Mouse (Mus musculus) gastrocnemius, postnatal 36 days (tissue): ENCODE measurements around the gene 4930590J08Rik. TPM values are rescaled to one million over a fixed set of nuclear protein-coding genes. Genes with fewer than 3 reads are reported as not detected.
"Not testable (repeated sequence)": the region's sequence is repeated elsewhere in the genome, so short reads cannot be mapped to it uniquely, and the experiment has no call there.

ENCODE experiments used
- DNase-seq, 2 experiments: peaks; one replicate each; pipeline ENCODE4 v3.0.0; 2022
- intact Hi-C: fragments of 180-260 bp; cut with DNase I; formaldehyde crosslinking; loops from one replicate; pipeline ENCODE4 v1.15.1; 2025
- long read RNA-seq, 2 experiments: library from polyadenylated mRNA; stranded (forward); transcript quantifications; one replicate each; pipeline ENCODE4 v2.0.0; 2021
- total RNA-seq, 2 experiments: library from RNA; stranded (reverse); gene quantifications; 2 replicates each; pipeline ENCODE4 v1.2.3; 2021

4930590J08Rik gene
- 1 to 10 TPM in 1 of 2 experiments, under 1 TPM in 1; 0.81 to 1.1 TPM for total RNA-seq
- long read RNA-seq, experiment 1, result 0 reads
- long read RNA-seq, experiment 2, result 0 reads

DNA sequence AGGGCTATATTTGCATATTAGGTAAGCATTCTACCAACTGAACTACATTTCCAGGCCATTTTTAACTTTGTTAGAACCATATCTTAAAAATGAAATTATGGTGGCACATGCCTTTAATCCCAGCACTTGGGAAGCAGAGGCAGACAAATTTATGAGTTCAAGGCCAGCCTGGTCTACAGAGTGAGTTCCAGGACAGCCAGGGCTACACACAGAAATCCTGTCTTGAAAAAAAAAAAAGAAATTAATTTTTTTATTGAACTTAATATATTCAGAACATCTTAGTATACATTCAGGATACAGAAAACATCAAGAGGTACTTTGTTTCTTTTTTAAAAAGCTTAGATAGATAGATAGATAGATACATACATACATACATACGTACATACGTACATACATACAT, at the start of gene 4930590J08Rik:
Gene 4930590J08Rik (plus strand): TSS at position 301 of the 400 bp plus-strand sequence.
- intact Hi-C loops, result loop anchor here (5.0 to 10.0 kb wide), 3 partner anchors 75 to 365 kb away; partner anchors contain the start of genes Fgd5 and Mrps25

DNA sequence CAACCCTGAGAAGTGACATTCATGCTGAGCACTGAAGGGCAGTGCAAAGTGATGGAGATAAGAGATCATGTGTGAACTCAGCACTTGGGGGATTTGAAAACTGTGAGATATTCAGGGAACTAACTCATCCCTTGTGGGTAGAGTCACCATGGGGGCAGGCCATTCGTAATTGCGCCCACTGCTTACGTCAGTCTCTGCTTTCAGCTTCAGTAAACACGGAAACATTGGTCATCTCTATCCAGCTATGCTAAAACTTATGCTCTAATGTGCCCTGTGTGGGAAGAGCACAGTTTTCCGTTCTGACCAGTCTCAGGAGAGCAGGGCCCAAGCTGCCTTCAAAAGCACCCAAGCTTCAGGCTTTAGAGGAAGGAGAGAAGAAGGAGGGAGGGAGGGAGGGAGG, 44.3 kb upstream of the 4930590J08Rik start:
- DNase-seq, result no peak
- intact Hi-C loops, result loop anchor here (10.0 kb wide), 1 partner anchor 334 kb away; no protein-coding TSS in a partner anchor

More for the DNA sequence above, at the start of gene 4930590J08Rik:
- DNase-seq, result not testable (repeated sequence)

DNA sequence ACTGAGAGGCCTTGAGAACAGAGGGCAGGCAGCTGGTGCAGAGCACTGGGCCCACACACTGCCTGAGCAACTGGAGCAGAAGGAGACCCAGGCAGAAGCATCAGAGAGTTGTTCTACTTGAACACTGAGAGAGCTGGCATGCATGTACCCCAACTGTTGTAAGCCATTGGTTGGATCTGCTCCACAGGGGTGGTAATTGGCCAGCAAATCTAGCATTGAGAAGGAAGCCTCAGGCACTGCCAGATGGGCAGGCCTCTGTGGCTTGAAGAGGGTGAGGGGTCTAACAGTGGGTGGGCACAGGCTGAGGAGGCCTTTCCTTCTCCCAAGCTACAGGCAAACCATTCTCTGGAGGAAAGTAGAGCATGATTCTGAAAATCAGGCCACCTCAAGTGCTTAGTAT, 39.8 kb upstream of the 4930590J08Rik start:
- intact Hi-C loops, result loop anchor here (5.0 kb wide), 1 partner anchor 46 kb away; no protein-coding TSS in a partner anchor
- no peak for DNase-seq

DNA sequence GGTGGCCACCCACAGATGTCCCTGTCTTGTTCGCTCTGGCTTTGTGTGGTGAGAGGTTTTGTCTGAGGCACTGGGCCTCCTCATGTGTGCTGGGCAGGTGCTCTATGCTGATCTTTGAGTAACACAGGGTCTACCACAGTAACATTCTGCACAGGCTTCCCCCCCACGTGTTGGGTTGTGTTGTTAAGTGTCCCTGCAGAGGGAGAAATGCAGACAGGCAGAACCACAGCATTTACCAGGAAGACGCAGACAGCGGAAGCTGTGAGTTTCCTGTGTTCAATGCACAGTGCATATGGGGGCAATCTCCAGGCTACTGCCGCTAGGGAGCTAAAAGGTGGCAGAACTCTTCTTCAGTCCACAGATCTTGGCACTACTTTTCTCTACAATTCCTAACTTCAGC, 38.0 kb upstream of the 4930590J08Rik start:
- no peak for DNase-seq
- intact Hi-C loops, result loop anchor here (5.0 kb wide), 1 partner anchor 47 kb away; no protein-coding TSS in a partner anchor

DNA sequence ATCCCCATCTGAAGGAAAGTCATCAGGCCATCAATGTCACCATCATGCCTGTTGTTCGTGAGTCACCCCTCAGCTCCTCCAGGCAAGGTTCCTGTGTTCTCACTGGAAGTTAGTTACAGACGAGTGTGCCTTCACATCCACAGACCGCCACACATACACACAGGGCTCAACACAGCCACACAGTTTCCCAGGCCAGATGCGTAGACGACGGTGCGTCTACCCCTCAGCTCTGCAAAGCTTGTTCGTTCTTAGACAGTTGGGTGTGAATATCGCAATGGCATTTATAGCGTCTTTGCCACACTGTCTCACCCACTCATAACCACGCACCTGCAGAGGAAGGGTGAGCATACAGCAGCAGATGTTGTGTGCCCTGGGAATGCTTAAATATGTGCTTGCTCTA, 37.0 kb upstream of the 4930590J08Rik start:
- intact Hi-C loops, result no loop called here
- no peak for DNase-seq

DNA sequence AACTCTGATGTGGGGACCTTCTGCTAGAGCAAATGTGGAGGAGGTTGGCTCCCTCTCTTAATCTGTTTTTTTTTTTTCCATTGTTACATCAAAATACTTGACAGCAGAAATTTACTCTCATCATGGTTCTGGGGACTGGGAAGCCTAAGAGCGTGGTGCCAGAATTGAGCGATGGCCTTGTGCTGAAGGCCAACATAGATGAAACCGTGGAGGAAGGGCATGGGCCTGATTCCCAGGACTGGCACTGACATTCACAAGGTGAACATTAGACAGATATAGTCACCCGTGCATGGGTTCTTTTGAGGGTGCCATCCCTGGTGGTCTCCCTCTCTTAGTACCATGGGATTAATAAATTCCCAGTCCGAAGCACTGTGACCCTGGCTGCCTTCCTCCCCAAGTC, 34.5 kb upstream of the 4930590J08Rik start:
- intact Hi-C loops, result no loop called here
- DNase-seq, result no peak

DNA sequence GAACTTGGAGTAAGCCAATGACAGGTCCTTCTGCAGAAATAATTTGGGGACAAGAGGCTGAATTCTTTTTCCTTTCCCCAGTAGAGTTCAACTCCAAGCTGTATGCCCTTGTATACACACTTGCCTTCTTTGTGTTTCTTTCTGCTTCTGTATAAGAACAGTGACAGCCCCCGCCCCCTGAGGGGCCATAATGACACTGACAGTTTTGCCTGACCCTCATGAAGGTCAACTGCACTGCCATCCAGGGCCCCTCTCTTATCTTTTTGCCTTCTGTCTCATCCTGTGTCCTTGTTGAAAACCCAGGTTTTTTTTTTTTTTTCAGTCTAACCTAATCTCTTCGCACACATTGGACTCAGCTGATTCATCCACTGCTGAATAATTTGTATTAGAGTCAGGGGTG, 29.8 kb upstream of the 4930590J08Rik start:
- DNase-seq, result no peak
- intact Hi-C loops, result no loop called here

DNA sequence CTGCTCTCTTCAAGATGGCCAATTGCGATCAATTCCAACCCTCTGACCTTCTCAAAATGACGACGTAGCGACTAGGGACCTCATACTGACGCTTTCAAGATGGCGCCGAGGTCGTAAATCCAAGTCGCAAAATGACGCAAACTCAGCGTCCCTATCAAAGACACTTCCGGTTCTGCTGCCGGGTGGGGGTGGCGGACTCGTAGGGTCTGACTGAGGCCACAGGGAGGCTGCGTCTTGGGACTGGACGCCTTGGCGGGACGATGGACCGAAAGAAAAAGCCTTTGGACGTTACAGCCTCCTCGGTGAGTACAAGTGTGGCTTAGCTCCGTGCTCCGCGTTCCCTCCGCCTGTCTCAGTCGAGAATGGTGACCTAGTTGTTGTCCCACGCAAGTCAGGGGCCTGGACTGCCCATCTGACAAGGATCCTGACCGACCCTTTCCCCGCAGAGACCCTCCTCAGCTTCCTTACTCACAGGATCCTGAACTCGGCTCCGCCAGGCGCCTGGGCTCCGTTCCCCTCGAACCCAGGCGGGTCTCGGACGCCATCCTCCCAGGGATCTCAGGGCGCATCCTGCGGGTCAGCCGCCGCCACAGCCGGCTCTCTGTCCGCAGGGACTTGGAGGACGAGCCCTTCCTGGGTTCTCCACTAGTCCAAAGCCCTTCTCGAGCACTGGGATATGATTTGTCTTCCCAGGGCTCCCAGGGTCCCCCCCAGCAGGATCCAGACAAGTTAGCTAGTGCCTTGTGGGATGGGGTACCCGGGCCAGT, 24.5 kb upstream of the 4930590J08Rik start, which contains the start of gene Ccdc174:
Gene Ccdc174 (plus strand): TSS at position 169 of the 767 bp plus-strand sequence.
- intact Hi-C loops, result no loop called here

DNA sequence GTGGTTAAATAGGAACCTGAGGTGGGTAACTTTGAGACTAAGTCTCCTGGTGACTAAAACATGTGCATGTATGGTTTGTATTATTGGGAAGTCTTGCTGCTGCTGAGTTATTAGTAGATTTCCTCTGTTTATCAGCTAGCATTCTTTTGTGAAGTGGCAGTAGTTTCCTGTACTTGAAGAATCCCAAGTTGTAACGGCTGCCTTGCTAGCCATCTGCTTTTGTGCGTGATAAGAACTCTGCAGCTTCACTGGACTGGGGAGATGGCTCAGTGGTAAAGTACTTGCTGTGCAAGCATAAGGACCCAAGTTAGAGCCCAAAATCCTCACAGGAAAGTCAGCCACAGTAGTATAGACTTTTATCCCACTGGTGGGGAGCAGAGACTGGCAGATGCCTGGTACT, 18.8 kb upstream of the 4930590J08Rik start:
- intact Hi-C loops, result no loop called here
- DNase-seq, result no peak

More for the DNA sequence above, 24.5 kb upstream of the 4930590J08Rik start, which contains the start of gene Ccdc174:
- DNase-seq, result peak; percentile 79 to 83

DNA sequence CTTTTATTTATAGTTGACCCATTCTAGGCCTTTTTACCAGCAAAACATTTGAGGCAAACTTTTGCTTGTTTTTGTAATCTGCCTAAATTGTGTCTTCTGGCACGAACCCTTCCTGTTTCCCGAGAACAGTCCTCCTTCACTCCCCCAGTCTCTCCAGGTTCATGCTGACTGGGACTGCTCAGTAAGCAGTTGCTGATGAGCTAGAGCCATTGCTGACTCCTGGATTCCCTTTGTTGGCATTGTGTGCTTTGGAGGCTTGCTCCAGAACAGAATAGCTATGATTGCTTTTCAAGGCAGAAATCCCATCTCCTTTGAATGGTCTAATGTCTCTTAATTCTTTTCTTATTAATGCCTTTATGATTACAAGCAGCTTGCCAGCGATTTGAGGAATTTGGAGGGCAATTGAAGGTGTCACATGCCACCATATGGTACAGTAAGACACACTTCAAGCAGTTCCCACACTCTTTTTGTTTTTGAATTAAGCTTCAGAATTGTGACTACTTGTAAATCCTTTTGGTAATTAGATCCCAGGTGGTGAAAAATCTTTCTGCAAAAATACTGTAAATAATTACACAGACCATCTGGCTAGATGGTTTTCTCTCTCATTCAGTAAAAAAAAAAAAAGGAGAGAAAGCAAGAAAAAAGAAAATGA, 13.2 kb upstream of the 4930590J08Rik start:
- intact Hi-C loops, result no loop called here
- no peak for DNase-seq

DNA sequence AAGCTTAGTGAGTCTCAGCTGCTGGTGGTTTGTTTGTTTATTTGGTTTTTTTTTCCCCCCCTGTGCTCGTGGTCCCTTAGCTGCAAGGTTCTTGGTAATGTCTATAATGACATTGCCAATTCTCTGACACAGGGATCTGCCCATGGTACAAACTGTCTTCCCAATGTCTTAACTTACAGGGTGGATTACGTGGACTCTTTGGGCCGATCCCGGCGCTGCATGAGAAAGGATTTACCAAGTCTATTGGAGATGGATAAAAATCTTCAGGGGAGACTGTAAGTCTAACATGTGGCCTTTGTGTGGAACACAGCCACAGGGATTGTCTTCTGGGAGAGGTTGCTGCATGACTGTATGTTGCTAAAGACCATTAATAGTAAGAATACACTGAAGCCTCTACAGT, 12.0 kb upstream of the 4930590J08Rik start:
- intact Hi-C loops, result no loop called here
- DNase-seq, result no peak

DNA sequence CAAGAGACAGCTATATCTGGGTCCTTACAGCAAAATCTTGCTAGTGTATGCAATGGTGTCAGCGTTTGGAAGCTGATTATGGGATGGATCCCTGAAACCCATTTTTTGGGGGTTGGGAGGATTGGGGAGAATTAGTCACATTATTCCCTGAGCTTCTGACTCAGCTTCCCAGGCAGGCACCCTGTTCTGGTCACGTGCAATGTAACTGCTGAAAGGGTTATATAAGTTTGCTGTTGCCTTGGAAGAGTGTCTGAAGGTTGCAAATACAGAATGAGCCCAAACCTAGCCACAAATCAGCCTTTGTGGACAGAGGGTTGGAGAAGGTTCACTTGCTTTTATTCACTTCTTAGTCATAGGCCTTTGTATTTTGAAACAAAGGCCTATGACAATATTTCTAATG, 10.8 kb upstream of the 4930590J08Rik start:
- intact Hi-C loops, result no loop called here
- no peak for DNase-seq

DNA sequence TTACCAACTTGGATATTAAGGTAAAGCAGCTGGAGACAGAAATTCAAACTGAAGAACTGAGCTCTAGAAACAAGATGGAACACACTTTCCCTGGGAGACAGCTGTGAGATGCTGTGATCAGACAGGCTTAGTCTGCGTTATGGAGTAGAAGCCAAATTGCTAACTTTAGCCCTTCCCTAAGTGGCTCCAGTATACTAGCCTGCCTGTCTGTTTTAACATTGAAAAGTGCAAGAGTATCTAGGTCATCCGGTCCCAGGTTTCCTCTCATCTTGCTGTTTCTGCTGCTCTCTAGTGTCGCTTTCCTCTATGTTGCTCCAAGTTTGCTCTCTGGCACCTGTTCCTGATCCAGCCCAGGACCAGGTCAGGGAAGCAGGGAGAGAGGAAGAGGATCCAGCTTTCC, 5.8 kb upstream of the 4930590J08Rik start:
- no peak for DNase-seq
- intact Hi-C loops, result no loop called here

DNA sequence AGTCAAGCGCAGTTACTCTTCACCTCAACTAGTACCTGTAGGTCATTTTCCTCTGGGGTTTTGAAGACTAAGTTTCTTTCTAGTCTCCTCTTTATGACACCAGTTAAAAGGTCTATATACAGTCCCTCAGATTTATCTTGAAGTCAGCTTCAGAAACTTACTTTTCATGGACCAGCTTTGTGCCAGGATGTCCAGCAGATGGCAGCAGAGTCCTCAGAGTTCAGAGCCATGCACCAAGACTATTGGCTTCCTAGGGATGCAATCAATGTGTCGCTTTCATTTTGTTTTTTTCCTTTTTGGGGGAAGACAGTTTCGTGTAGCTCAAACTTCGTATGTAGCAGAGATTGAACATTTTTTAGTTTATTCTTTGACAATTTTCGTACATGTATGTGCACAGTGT, 1.1 kb upstream of the 4930590J08Rik start:
- peak; percentile 59 to 73 for DNase-seq
- intact Hi-C loops, result loop anchor here (1.0 to 10.0 kb wide), 4 partner anchors 76 to 366 kb away; partner anchors contain the start of genes Fgd5 and Mrps25

DNA sequence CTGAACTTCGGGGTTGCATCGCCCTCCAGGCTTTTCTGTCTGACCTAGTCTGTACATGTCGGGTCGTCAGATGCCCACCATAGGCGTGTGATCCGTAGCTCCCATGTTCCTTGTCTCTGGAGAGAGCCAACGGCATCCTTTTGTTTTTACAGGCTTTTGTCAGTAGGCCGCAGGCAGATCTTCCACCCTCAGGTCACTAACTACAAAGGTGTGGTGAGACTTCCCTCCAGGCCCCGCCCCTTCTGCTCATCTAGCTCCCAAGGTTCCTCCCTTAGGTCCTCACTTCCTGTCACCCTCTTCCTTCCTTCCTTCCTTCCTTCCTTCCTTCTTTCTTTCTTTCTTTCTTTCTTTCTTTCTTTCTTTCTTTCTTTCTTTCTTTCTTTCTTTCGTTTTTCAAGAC, 11.4 kb downstream of the 4930590J08Rik start:
- no peak for DNase-seq
- intact Hi-C loops, result no loop called here

DNA sequence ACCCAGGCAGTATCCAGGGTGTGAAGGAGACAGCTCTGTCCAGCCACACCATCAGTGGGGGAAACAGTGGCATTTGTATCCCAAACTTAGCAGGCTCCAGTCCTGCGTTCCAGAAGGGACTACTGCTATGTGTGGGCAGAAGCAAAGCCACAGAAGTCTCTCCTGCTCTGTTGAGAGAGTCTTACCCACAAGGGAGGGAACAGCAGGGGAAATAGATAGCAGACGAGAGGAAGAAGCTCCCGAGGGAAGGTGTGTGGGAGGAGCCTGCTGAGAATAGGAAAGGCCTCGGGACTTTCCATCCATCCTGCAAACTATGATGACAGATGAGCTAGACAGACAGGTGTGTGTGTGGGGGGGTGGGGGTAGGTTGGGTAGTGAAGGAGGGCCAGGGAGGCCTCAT, 14.7 kb downstream of the 4930590J08Rik start:
- intact Hi-C loops, result no loop called here

DNA sequence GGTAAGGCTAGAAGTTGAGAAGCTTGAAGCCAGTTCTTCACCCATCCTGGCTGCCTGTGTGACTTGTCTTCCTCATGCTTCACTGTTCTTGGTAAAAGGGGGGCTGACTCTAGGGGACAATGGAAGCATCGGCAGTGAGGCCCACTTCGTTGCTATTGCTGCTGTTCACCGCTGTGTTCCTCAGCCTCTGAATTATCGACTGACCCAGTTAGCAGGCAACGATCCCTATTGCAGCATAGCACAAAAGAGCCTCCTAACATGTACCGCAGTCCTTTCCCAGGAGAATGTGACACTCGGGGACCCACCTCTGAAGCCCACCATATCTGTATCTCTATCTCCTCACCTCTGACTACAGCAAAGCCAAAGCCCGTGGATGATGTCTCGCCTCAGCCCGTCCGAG, 15.1 kb downstream of the 4930590J08Rik start:
- no peak for DNase-seq
- intact Hi-C loops, result no loop called here

More for the DNA sequence above, 14.7 kb downstream of the 4930590J08Rik start:
- no peak for DNase-seq

DNA sequence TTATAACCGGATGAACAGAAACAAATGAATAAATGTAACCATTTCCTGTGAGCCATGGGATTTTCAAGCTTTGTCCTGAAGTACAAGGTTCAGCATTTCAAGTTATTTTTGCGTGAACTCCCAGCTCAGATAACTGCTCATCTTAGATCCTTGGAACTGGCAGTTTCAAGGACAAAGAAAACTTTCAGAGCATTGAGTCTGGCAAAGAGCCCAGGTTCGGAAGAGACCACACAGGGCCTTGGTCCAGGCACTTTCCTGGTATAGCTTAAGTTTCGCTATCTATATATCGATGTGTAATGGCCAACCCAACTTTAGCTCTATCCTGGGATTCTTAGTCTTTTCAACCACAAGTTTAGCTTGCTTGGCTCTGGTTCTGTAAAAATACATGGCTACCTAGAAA, 28.6 kb downstream of the 4930590J08Rik start:
- intact Hi-C loops, result no loop called here

DNA sequence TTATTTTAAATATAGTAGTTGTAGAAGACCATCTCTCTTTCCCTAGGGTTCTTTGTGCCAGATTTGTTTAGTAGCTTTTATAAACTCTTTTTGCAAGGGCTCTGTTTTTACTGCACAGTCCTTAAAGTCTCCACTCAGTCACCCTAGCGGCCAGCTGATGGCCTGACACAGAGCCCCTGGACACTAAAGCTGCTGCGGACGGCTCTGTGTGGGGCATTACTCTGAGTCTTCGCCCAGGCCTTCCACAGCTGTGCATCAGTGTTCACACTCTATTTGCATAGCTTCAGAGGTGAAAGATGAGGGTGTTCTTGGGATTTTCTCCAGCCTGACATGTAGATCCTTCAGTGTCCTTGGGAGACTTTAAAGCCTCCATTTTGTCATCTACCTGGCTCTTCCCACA, 35.9 kb downstream of the 4930590J08Rik start:
- intact Hi-C loops, result no loop called here
- DNase-seq, result no peak

More for the DNA sequence above, 28.6 kb downstream of the 4930590J08Rik start:
- DNase-seq, result no peak

DNA sequence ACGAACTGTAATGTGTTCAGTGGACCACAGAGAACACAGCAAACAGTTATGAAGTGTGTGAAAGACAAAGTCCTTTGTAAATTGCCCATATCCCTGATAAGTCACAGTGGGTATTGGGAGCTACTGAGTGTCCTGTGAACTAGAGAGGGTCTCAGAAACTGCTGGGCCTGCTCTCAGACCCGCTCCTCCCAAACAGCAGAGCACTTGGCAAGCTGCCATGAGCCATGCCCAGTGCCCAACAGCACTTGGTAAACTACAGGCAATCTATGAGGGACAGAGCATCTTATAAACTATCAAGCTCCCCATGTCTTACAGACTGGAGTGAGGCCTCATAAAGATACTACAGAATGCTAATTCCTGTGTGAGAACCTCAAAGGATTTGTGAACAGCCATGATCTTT, 45.8 kb downstream of the 4930590J08Rik start:
- no peak for DNase-seq
- intact Hi-C loops, result no loop called here

DNA sequence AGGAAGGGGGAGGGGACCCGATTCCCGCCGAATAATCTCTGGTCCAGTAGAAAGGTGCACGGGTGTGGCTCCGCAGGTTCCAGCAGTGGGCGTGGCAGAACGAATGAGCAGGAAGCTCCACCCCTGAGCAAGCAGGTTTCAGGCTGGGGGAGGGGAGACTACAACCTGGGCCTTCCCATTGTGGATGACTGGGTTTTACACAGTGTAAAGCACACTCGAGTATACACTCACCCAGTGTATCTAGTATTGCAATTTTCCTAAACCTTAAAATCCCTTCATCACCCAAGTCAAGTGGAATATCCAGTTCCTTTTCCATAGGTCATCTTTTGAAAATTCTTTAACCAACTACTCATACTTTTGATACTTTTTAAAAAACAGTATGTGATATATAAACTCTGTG, 55.4 kb downstream of the 4930590J08Rik start:
- intact Hi-C loops, DNase-seq: not testable (repeated sequence)
